Mouse (Mus musculus): ENCODE data around the gene Kir3dl1. TPM values are rescaled to one million over a fixed set of nuclear protein-coding genes. Genes with fewer than 3 reads are reported as not detected.

Kir3dl1 gene
- not detected for polyA plus RNA-seq (2014; fragmentation: Illumina TruSeq; extraction: RNeasy Lipid Tissue Mini Kit (QIAGEN cat#74804); ENCODE audit: low replicate concordance)

DNA sequence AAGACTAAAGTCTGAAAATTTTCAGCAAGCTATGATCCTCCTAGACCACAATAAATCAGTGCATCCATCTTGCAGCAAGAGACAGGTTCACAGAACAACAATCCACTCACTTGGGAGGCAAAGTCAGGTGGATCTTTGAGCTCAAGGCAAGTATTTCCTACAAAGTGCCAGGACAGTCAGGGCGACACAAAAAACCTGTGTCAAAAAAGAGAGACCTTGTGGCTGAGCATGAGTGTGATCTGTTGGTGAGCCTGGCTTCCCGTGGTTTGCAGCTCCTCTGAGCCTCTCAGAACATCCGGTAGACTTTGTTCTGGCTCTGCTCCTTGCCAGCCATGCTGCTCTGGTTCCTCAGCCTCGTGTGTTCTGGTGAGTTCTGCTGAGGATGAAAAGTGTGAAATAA is at the start of gene Kir3dl1:
TSS of gene Kir3dl1 (plus strand) at position 301 of the 400 bp plus-strand sequence.

DNA sequence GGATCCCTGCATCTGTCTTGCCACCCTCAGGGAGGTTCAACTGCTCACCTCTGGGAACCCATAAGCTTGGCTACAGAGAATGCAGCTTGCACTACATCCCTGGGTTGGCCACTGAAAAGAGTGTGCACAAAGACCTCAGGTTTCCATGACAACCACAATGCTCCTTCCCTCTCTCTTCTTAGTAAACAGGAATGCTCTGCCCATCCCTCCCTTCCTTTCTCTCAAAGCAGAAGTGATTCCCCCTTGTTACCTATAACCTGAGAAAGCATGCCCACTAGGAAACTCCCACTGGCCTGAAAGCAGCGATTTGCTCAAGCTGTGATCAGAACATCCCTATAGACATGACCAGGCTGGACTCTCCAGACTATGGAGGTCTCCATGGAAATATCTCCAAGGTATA is 26.2 kb downstream of the Kir3dl1 start, which contains the start of gene Kir3dl2:
TSS of gene Kir3dl2 (minus strand) at position 101 of the 400 bp plus-strand sequence.

Other genes with a start within 250 kb of the Kir3dl1 start
- gene Bex3, start 247.7 kb upstream of the Kir3dl1 start, polyA plus RNA-seq (2014; fragmentation: Illumina TruSeq; extraction: RNeasy Lipid Tissue Mini Kit (QIAGEN cat#74804); ENCODE audit: low replicate concordance): 2.7 TPM
- not detected for gene Kir3dl2, start 26.1 kb downstream of the Kir3dl1 start, polyA plus RNA-seq (2014; fragmentation: Illumina TruSeq; extraction: RNeasy Lipid Tissue Mini Kit (QIAGEN cat#74804); ENCODE audit: low replicate concordance)
- gene Tceal3, start 72.8 kb downstream of the Kir3dl1 start, polyA plus RNA-seq (2014; fragmentation: Illumina TruSeq; extraction: RNeasy Lipid Tissue Mini Kit (QIAGEN cat#74804); ENCODE audit: low replicate concordance): not detected
- gene Tceal1, start 190.0 kb downstream of the Kir3dl1 start, polyA plus RNA-seq (2014; fragmentation: Illumina TruSeq; extraction: RNeasy Lipid Tissue Mini Kit (QIAGEN cat#74804); ENCODE audit: low replicate concordance): 3.7 TPM
- 520 TPM for gene Morf4l2, start 225.7 kb downstream of the Kir3dl1 start, polyA plus RNA-seq (2014; fragmentation: Illumina TruSeq; extraction: RNeasy Lipid Tissue Mini Kit (QIAGEN cat#74804); ENCODE audit: low replicate concordance)

Measured in small intestine, adult 10 weeks (tissue).